Mouse (Mus musculus) heart, postnatal 25 days (tissue): ENCODE data around the gene D3Ertd254e. TPM values are rescaled to one million over a fixed set of nuclear protein-coding genes. Genes with fewer than 3 reads are reported as not detected.
"Not testable (repeated sequence)": the region's sequence is repeated elsewhere in the genome, so short reads cannot be mapped to it uniquely, and the experiment has no call there.

Source experiments
- DNase-seq: peaks from one replicate; pipeline ENCODE4 v3.0.0; 2022; ENCODE audit warnings: low spot score
- intact Hi-C: fragments of 180-260 bp; cut with DNase I; formaldehyde crosslinking; loops from one replicate; pipeline ENCODE4 v1.15.1; 2025
- total RNA-seq, 2 experiments: library from RNA; stranded (reverse); gene quantifications; 2 replicates each; pipeline ENCODE4 v1.2.3; 2021

Gene D3Ertd254e
- 1 to 10 TPM; 3.7 TPM for total RNA-seq

DNA sequence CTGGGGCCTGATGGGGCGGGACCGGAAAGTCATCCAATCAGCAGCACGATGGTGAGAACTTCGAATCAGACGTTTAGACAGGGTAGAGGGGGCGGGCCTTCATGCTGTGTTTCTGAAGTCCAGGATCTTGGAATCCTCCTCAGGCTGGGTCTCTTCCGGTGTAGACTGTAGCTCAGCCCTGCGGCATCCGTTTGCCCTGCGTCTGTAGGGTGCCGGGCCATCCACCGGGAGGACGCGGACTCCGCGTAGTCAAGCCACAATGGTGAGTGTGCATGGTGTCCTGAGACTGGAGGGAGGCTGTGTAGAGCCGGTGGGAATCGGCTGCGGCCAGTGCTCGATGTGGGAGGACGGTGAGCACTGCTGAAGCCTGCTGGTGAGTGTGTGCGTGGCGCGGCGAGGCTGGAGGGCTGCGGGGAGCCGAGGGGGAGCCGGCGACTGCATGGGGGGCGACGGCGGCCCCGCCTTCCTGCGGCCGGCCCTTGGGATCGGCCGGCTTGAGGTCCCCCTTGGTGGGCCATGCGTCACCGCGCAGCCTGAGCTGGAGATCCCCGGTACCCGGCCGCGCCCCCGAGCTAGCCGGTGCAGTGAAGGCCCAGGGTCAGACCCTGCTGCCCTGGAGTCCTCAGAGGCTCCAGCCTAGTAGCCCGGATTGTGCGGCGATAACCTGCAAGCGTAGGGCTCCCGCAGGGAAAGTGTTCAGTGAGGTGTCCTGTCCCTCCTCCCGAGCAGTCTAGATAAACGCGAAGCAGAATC lies at the start of gene D3Ertd254e:
Gene D3Ertd254e (plus strand): TSS at position 84 of the 753 bp plus-strand sequence.
- intact Hi-C loops = loop anchor here (5.0 kb wide), 1 partner anchor 149 kb away; the partner anchor contains the start of gene Mccc1
- peak; percentile 83 for DNase-seq

DNA sequence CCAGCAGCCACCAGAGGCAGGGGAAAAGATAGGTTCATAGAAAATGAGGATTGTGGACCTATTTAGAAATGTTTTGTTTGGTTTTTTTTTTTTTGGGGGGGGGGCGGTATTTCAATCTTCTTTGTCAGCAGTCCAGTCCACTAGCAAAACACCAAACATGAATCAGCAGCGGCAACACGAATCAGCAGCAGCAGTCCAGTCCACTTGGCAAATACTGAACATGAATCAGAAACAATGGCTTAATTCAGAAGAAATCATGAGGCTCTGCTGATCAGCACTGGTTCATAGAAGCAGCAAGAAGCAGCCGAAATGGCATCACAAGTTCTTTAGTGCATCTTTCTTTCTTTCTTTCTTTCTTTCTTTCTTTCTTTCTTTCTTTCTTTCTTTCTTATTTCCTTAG lies 34.7 kb upstream of the D3Ertd254e start:
- intact Hi-C loops = no loop called here
- no peak for DNase-seq

DNA sequence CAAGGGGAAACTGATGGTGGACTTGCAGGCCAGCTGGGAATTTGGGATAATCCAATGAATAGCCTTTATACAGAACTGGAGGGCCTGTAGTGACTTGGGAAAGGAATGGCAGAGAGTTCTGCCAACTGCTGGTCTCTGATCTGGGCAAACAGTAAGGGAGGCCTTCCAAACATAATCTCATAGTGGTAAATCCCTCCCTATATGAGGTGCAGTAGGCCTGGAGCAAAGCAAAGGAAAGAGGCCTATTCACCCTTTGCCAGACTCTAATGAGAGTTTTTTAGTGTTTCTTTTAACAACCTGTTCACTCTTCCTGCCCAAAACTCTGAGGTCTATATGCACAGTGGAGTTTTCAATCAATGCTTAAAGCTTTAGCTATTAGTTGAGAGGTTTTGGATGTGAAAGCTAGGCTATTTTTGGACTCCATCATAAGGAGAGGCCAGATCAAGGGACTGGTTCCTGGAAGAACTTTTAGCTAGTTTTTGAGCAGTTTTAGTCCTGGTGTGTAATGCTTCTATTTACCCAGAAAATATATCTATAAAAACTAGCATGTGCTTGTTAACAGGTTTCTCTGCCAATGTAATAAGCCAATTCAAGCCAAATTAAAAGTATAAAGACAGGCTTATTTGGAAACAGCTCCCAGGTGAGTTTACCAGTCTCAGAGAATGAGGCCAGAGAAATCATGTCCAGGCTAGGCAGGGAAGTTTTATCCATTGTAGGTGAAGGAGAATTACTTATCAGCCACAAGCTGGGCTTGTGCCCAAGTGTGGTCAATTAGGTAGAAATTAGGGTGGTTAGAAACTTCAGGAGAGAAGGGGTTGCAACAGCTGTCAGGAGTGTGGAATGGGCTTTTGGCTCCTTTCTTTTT lies 30.9 kb upstream of the D3Ertd254e start:
- intact Hi-C loops = no loop called here
- DNase-seq = no peak

DNA sequence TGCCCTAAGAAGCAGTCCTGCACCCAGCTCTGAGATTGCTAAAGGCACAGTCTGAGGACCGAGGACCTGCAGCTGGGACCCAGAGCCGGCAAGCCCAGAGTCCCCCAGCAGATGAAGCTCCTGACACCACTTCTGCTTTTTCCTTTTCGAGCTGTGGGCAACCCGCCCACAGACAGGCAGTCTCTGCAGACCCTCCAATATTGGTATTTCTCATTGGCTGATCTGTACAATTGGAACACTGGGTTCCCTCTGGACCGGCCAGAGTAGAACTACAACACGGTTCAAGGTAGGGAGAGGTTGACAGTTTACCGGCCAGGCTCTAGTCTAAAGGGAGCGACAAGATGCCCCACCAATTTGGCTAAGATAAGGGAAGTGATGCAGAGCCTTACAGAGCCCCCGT lies 24.6 kb upstream of the D3Ertd254e start:
- intact Hi-C loops, DNase-seq: not testable (repeated sequence)

DNA sequence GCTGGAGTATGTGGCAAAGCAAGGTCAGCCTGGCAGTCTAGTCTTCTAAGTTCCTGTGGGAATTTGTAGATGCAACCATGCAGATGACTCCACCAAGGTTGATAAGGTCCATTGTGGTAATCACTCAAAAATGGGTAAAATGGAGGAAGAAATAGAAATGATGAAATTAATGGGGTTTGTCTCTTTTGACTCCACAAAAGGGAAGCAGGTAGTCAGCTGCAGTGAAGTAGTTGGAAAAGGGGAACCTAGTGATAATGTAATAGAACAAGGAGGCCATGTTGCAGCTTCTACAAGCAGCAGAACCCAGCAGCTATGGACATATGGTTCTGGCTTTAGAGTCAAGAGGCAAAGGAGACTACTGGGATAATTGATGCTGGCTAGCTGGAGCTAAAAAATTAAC lies 14.7 kb upstream of the D3Ertd254e start:
- DNase-seq = no peak
- intact Hi-C loops = loop anchor here (5.0 kb wide), 1 partner anchor 444 kb away; no protein-coding TSS in a partner anchor

DNA sequence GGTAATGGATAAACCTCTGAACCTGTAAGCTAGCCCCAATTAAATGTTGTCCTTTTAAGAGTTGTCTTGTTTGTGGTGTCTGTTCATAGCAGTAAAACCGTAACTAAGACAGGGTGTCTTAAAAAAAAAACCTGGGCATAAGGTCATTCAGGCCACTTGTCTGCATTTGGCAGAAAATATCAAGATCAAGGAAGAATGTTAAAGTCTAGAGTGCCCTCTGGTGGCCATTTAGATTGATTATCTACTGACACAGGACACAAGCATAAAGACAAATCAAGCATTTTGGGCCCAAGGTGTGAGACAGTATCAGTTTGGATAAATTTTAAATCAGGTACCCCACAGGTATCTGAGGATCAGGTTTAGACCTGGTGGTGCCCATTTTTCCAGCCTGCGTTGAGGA lies 13.3 kb upstream of the D3Ertd254e start:
- intact Hi-C loops = loop anchor here (5.0 kb wide), 1 partner anchor 445 kb away; no protein-coding TSS in a partner anchor
- DNase-seq = no peak

DNA sequence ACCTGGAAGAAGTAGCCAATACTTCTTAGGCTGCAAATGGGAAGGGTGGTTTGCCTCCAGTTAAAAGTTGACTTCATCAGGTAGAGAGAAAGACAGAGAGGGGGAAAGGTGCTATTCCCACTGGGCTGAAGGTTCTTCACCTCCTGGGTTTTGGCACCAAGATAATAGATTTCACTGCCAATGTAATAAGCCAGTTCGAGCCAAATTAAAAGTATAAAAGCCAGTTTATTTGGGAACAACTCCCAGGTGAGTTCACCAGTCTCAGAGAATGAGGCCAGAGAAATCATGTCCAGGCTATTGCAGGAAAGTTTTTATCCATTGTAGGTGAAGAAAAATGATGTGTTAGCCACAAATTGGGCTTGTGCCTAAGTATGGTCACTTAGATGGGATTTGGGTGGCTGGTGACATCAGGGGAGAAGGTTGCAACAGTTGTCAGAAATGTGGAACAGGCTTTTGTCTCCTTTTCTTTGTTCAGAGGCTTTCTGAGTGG lies 12.6 kb upstream of the D3Ertd254e start:
- intact Hi-C loops = loop anchor here (5.0 kb wide), 1 partner anchor 446 kb away; no protein-coding TSS in a partner anchor

DNA sequence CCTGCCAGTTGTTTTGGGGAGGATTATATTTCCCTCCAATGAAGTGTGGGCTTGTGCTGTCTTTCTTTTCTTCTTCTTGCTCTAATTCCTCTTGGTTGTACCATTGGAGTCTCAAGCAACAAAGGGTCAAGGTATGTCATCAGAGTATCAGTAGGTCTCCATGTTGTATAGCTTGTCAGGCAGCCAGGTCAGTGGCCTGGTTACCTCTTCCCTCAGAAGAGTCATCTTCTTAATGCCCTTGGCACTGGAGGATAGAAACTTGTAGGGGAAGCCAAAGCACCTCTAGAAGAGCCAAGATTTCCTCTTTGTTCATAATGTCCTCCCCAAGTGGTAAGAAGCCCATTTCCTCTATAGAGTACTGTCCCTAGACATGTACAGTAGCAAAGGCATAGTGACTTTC lies 11.8 kb upstream of the D3Ertd254e start:
- intact Hi-C loops = loop anchor here (5.0 kb wide), 1 partner anchor 447 kb away; no protein-coding TSS in a partner anchor
- DNase-seq = no peak

More for the DNA sequence above, 12.6 kb upstream of the D3Ertd254e start:
- no peak for DNase-seq

DNA sequence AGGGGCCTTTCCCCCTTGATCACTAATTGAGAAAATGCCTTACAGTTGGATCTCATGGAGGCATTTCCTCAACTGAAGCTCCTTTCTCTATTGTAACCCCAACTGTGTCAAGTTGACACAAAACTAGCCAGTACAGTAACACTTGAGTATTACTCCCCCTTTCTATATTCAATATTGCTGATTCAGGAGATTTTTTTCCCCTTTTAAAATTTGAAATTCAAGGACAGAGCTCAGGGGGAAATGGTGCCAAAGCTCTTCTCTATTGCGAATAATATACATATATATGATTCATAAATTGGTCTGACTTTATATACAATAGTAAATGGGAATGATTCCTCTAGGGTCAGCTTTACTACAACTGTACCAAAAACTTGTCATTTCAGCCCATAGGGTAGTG lies 282 bp upstream of the D3Ertd254e start:
- no peak for DNase-seq
- intact Hi-C loops = loop anchor here (5.0 kb wide), 1 partner anchor 148 kb away; the partner anchor contains the start of gene Mccc1

DNA sequence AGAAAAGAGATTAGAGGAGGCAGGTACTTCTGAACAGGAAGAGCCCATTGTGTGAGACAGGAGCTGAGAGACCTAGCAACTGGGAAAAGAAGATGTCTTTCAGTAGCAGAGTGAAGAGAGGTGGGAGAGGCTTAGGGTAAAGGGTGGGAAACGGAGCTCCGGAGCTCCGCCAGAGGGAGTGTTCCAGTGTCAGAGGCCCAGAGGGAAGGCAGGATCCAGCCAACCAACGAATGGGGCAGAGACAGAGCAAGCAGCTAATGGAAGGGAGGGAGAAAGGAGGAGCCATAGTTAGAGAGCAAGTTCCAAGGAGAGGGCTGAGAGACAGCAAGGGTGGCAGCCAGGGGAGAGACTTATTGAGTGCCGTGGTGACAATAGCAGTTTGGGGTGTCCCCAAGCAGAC lies 4.5 kb downstream of the D3Ertd254e start:
- intact Hi-C loops = no loop called here

DNA sequence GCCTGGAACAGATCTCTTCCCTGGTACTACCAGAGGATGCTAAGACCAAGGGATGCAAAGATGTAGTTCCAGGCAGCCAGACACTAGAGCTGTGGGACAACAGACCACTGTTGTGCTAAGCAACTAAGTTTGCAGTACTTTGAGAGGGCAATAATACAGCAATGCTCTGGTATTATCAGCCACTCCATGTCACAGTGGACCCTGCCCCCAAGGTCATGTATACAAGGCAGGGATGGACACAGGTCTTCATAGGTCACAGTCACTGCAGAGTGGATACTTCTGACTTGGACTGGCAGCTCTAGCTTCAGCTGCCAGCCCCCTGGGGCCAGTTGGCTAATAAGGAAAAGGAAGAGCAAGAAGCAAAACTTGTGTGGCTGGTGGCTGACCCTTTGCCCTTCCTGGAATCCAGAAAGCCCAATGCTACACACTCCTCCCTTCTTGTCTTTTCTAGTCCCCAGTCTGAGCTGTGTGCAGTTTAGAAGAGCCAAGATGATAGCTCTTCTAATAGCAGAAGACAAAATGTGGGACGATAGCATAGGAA lies 19.9 kb downstream of the D3Ertd254e start:
- intact Hi-C loops = no loop called here
- DNase-seq = no peak

More for the DNA sequence above, 4.5 kb downstream of the D3Ertd254e start:
- DNase-seq = no peak

DNA sequence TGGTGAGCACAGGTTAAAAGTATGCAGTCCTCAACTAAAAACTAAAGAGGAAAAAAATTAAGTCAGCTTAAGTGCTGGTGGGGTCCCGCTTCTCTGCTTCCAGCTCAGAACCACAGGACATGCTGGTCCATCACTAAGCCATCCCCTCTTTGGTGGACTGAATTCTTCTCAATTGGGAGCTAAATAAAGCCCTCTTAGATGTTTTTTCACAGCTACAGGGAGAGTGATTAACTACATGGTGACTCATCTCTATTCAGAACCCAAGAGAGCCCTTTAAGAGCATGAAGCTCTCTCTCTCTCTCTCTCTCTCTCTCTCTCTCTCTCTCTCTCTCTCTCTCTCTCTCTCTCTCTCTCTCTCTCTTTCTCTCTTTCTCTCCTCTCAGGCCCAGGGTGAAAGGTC lies 20.5 kb downstream of the D3Ertd254e start:
- DNase-seq = no peak
- intact Hi-C loops = no loop called here

DNA sequence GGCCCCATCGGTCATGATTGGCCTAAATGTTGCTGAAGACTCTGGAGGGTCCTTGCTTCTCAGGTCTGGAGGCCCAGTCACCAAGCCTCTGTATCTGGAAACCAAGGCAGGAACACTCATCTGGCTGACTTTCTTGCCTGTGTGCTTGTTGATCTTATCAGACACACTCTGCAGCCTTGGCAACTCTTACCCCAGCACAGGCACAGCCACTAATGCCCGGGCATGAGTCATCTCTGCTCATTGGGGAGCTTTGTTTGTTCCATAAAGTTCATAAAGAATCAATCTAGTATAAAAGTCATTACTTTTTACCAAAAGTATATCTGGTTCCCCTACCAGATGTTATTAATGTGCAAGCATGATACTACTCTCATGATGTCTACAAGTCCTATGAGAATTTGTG lies 22.9 kb downstream of the D3Ertd254e start:
- intact Hi-C loops = no loop called here
- no peak for DNase-seq

DNA sequence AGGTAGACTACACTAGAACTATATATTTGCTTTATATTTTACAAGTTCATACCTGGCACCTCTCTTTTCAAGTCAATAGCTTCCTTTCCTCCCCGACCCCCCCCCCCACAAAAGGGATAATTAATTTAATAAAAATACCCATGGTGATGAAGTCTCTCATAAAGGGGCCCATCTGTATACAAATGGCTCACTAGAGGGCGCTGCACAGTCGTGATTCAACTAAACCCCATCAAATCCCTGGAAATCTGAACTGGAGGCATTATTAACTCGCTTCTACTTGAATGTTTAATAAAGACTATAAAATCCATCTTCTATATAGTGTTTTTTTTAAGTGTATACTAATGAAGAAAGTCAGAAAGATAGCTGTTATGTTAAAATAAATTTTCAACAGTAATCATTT lies 30.7 kb downstream of the D3Ertd254e start:
- intact Hi-C loops = loop anchor here (2.0 kb wide), 2 partner anchors 261 to 315 kb away; no protein-coding TSS in a partner anchor
- no peak for DNase-seq

DNA sequence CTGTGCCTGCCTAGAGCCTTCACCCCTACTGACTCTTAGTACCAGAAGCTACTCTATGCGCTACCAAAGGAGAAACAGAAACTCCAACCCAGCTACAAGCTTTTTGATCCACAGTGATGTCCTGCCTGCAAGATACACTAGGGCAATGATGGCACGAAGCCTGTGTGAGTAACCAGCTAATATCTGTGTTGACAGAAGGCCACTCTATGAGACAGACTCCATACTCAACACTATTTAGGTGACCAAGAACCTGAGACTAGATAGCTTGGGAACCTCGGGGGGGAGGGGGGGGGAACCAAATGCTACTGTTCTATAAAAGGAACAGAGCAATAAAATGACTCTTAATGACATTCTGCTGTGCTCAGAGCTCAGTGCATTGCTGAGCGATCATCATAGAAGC lies 35.7 kb downstream of the D3Ertd254e start:
- no peak for DNase-seq
- intact Hi-C loops = no loop called here

DNA sequence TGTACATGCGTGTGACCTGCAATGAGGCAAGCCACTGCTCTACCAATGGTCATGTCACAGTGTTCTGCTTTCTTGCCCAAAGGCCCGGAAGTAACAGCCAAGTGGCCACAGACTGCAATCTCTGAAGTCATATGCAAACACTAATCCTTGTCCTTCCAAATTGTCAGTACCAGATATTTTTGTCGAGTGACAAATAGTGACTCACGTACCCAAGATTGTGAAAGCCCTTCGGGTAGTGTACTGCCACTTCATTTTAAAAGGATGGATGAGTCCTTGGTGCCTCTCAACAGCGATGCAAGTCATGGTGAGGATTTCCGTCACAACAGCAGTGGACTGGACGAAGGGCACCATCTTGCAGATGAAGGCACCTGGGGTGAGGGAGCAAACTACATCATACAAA lies 38.4 kb downstream of the D3Ertd254e start:
- intact Hi-C loops = no loop called here
- DNase-seq = no peak

DNA sequence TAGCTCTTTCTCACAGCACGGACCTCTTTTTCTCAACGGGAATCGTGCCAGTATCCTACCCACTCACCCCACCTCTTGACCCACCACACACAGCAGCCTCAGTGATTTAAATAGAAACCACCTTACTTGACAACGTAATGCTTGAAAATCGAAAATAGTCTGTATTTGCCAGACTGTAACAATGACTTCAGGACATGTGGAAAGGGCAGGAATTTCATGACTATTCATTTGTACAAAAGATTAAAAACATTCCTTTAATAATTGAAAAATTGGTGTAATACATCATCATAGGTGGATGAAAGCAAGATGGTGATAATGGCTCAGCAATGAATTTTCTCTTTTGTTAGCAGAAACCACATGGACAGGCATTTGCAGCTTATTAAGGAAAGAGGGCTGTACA lies 50.3 kb downstream of the D3Ertd254e start:
- intact Hi-C loops = no loop called here
- DNase-seq = no peak

DNA sequence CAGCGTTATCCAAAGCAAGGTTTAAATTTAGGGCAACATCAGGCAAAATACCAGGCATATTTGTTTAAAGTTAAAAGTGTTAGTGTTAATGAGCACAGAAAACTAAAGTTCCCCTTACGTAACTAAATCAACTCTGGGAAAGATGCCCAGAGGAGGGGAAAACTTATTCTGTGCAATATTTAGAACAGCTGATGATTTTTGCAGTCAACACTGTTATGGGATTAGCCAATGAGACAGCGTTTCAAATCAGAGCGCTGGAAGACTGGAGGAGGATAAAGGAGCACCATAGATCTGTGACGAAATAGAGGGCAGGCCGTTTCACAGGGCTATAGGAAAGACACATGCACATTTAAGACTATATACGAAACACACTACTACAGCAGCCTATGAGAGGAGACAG lies 52.1 kb downstream of the D3Ertd254e start:
- no peak for DNase-seq
- intact Hi-C loops = no loop called here

DNA sequence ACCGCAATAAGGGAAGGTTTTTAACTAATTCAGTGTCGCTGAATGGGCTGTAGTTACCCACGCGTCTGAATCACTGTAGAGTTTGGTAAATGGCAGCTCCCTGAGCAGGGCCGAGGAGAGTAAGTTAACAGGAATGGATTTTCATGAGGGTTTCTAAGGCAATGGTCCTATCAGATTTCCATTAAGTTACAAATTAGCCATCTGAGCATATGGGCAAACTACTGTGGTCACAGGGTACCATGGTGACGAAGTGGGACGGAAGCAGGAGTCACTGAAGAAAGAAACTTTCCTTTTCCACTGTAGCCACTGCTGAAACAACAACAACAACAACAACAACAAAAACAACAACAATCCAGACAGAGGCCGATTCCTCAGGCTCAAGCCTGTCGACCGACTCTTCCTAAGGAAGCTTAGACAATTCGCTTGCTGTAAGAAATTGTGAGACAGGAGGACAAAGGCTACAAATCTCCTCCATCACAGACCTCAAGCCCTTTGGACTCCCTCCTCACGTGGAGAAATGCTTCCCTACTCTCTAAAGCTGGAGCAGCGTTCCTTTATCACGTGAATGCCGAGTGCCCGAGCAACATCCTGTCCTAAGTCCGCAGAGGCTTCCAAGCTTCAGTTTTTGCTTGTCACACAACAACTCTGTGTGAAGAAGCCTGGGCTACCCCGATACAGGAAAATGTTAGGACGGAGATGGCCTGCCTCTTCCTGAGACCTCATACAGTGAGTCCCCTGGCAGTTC lies 56.9 kb downstream of the D3Ertd254e start:
- intact Hi-C loops = no loop called here
- no peak for DNase-seq
